Mouse (Mus musculus): ENCODE measurements around the gene Zfyve28.

Gene Zfyve28

GRCm38 (mm10) chr5:34288154-34288716 is at the start of gene Zfyve28, which contains the start of gene Cfap99:
Gene Zfyve28 (minus strand): TSS chr5:34288449.
Gene Cfap99 (plus strand): TSS chr5:34288600.
- in situ Hi-C loops (cut with MboI, MseI), result no loop called here

DNA sequence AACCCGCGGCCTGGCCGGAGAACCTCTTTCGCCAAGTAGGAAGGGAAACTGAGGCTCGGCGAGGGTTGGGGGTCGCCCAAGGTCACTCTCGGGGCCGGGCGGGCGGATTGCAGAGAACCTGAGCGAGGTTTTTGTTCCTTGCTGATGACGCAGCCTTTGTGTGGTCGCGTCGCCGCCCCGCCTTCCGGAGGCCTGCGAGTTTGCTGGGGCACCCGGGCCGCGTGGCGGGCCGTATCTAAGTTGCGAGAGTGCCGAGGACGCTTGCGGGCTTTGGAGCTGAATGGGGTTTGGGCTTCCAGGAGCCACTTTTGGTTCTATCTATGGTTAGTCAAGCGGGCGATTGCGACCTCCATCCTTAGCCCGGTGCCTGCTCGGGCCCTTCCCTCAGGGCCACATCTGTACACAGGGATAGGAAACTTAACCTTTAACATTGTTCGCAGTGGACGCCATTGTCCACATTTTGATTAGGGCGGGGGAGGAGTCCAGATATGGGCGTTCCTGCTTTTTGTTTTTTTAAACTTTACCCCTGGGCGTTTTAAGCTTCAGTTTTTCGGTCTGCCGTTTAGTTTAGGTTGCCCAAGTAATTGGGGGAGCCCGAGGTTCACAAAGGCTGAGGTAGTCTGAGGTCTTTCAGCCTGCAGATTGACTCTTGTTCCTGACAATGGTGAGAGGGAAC is 48.7 kb upstream of the Zfyve28 start:
- in situ Hi-C loops (cut with MboI, MseI), result no loop called here

DNA sequence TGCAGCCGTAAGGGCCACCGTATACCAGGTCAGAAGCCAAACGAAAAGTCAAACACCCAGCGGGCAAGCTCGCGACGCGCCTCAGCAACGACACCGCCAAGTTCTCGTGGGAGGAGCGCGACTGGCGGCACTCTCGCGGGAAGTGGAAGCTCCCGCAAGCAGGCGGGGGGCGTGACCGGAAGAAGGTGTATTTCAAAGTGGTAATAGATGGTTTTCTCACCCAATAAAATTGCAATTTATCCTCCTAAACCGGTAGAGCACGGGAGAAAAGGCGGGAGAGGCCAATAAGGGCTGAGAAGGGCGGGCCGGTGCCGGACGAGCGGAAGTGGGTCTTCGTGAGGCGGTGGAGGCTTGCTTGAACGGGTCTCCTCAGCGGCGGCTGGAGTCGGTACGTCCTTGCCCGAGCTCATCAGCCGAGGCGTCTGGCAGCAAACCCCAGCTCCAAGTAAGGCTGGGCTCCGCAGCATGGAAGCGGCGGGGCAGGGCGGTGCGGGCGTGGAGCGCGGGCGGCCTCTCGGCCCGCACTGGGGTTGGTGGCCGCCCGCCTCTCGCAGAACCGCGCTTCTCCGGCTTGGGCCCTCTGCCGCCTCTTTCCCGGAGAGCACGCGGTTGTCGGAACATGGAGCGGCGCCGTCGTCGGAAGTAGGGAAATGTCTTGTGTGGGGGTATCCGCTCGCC is 48.0 kb upstream of the Zfyve28 start, which contains the start of gene Rnf4:
Rnf4 (plus strand) TSS at position 193 of the 678 bp plus-strand sequence.
- in situ Hi-C loops (cut with MboI, MseI), result no loop called here

- in situ Hi-C loops (cut with MboI, MseI), result no loop called here
Measured at GRCm38 (mm10) chr5:34335539-34336096, 47.4 kb upstream of the Zfyve28 start.

DNA sequence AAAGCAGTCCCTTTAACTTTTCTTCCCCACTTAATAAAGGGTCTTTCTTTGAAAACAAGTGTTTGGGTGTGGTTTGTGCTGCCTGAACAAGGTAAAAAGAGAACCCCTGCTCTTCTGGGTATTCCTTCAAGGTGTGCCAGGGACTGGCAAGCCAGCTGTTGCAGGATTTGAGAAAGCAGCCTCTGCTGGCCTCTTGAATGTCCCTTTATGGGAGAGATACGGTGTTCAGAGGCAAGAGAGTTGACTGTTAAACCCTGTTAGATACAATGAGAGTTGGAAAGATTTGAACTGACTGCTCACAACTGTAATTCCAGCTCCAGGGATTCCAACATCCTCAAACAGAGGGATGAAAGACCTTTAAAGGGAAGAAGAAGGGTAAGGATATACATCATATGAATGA is 45.8 kb upstream of the Zfyve28 start:
- in situ Hi-C loops (cut with MboI, MseI), result no loop called here

GRCm38 (mm10) chr5:34330136-34330535 is 41.9 kb upstream of the Zfyve28 start:
- in situ Hi-C loops (cut with MboI, MseI), result no loop called here

GRCm38 (mm10) chr5:34326875-34327576 is 38.8 kb upstream of the Zfyve28 start:
- in situ Hi-C loops (cut with MboI, MseI), result no loop called here

DNA sequence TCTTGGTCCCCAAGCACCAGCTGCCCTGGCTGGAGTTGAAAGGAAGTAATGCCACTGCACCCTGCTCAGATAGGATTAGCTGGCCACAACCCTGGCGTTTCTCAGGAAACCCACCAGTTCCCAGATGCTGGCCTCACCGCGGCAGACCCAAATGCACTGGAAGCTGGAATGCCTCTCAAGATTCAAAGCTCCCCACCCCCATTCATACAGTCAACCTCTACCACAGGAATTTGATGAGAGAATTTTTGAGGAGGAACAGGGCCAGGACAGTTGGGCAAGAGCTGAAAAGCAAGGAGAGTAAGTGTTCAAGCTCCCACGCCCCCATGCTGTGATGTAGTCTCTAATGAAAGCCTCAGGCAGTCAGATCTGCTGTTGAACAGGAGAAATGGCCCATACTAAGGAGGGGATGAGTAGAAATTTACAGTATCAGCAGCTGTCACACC is 38.0 kb upstream of the Zfyve28 start:
- in situ Hi-C loops (cut with MboI, MseI), result no loop called here

GRCm38 (mm10) chr5:34325286-34325685 is 37.0 kb upstream of the Zfyve28 start:
- in situ Hi-C loops (cut with MboI, MseI), result no loop called here

- in situ Hi-C loops (cut with MboI, MseI), result no loop called here
Measured at GRCm38 (mm10) chr5:34321236-34321635, 33.0 kb upstream of the Zfyve28 start.

DNA sequence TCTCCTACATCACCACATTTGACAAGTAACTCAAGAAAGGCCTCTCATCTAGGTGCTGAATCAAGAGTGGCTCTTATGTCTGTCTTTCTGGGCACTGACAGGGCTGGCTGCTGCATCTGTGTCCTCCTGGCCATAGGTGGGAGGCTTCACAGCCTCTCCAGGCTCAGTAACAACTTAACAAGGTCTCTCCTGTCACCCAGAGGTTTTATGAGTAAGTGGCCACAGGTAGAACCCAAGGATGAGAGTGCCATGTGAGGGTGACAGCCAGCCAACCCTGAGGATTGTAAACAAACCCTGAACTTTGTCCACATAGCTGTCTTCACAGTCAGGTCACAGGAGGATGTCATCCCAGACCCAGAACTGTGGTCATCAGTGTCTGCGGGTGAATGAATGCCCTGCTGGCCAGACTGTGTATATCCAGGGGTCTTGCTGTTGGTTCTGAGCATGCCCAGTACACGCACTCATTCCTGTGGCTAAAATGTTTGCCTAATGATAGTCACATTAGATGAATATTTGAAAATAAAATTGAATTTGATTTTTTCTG is 31.3 kb upstream of the Zfyve28 start:
- in situ Hi-C loops (cut with MboI, MseI), result loop anchor here (5.0 kb wide), 1 partner anchor 722 kb away; no protein-coding TSS in a partner anchor

- in situ Hi-C loops (cut with MboI, MseI), result no loop called here
Measured at GRCm38 (mm10) chr5:34309016-34309415, 20.8 kb upstream of the Zfyve28 start.

DNA sequence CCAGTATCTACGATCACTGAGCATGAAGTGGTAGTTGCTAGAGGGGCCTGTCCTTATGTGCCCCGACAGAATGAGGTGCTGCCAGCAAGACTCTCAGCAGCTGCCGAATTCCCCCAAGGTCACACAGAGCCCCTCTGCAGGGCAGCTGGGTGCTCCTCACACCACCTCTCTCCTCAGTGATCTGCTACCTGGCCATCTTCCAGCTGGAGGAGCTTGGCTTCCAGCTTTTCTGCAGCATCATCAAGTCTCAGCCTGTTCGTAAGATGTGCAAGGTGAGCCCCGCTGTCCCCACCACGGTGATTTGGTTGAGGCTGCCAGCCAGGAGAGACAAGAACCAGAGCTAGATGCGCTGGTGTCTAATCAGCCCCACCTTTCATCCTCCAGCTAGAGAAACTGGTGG is 14.1 kb upstream of the Zfyve28 start:
- in situ Hi-C loops (cut with MboI, MseI), result no loop called here

GRCm38 (mm10) chr5:34298937-34299535 is 10.8 kb upstream of the Zfyve28 start:
- in situ Hi-C loops (cut with MboI, MseI), result no loop called here

DNA sequence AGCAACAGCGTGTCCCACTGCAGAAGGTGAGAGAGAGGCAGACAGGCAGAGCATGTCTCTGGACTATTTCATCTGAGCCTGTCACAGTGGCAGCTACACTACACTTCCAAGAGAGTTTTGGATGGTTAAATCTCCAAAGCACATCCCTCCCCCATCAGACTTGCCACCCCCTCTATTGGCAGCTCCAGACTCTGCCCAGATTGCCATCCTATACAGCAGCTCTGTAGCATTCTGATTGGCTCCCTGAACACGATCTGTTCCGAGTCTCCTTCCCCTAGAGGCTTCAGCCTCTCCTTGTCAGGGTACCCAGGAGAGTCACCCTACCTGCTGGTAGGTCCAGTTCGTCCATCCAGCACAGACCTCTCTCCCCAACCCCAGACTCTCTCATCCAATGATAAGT is 9.8 kb upstream of the Zfyve28 start:
- in situ Hi-C loops (cut with MboI, MseI), result no loop called here

GRCm38 (mm10) chr5:34295141-34295540 is 6.9 kb upstream of the Zfyve28 start:
- in situ Hi-C loops (cut with MboI, MseI), result no loop called here

DNA sequence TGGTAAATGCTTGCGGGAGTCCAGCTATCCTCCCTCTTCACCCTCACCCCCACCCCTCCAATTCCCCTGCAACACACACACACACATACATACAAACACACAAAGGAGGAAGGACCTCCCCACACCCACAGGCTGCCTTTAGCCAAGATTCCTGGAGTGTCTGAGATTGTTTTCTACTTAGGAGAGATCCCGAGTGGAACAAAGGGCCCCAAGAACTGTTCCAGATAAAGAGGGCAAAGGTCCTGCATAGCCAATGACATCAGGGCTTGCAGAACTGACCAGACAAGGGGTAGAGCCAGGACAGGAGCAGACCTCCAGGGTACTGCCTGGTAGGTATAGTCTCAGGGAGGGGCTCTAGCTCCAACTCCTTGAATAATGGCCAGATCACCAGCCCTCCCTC is 6.4 kb upstream of the Zfyve28 start:
- in situ Hi-C loops (cut with MboI, MseI), result no loop called here

- in situ Hi-C loops (cut with MboI, MseI), result no loop called here
Measured at GRCm38 (mm10) chr5:34293363-34293762, 5.1 kb upstream of the Zfyve28 start.

- in situ Hi-C loops (cut with MboI, MseI), result no loop called here
Measured at GRCm38 (mm10) chr5:34289286-34289685, 1.0 kb upstream of the Zfyve28 start.

- in situ Hi-C loops (cut with MboI, MseI), result no loop called here
Measured at GRCm38 (mm10) chr5:34287838-34288145, 457 bp downstream of the Zfyve28 start.
